Mouse (Mus musculus) stomach, embryonic 16.5 days (tissue): ENCODE results near the gene Slc25a39. TPM values are rescaled to one million over a fixed set of nuclear protein-coding genes. Genes with fewer than 3 reads are reported as not detected.
A peak's percentile ranks its signal among the peaks of the same experiment; 100 is the strongest.

Source experiments
- ATAC-seq: fragments of 200-750 bp; cut with Nextera tagmentation; 2 replicates; pipeline ENCODE4 v1.8.0; 2017; ENCODE audit warnings: moderate number of reproducible peaks, moderate TSS enrichment; ENCODE audit not compliant: insufficient read depth, low FRiP score
- H3K27ac ChIP-seq: fragments of 300-500 bp; sonication (generic); 2 replicates; pipeline ENCODE4 v1.5.1; 2014; ENCODE audit warnings: low read length
- H3K27me3 ChIP-seq: fragments of 300-500 bp; sonication (generic); 2 replicates; pipeline ENCODE4 v1.6.1; 2014; ENCODE audit warnings: low read length, control low read depth, mixed read lengths; ENCODE audit not compliant: control insufficient read depth, insufficient read depth
- H3K36me3 ChIP-seq: fragments of 300-500 bp; sonication (generic); 2 replicates; pipeline ENCODE4 v1.6.1; 2014; ENCODE audit warnings: low read length; ENCODE audit not compliant: control insufficient read depth, insufficient read depth
- H3K4me1 ChIP-seq: fragments of 300-500 bp; sonication (generic); 2 replicates; pipeline ENCODE4 v1.6.1; 2014; ENCODE audit warnings: low read length, control low read depth, mixed read lengths; ENCODE audit not compliant: control insufficient read depth, insufficient read depth
- H3K4me2 ChIP-seq: fragments of 300-500 bp; sonication (generic); 2 replicates; pipeline ENCODE4 v1.6.1; 2014; ENCODE audit warnings: low read depth, low read length, mixed read lengths
- H3K4me3 ChIP-seq: fragments of 300-500 bp; sonication (generic); replicated peaks from 2 replicates; pipeline ENCODE4 v1.5.1; 2014; ENCODE audit warnings: mild to moderate bottlenecking, low read length
- H3K9ac ChIP-seq: fragments of 300-500 bp; sonication (generic); 2 replicates; pipeline ENCODE4 v1.6.1; 2014; ENCODE audit warnings: low read length
- H3K9me3 ChIP-seq: fragments of 300-500 bp; sonication (generic); replicated peaks from 2 replicates; pipeline ENCODE4 v1.6.1; 2016; ENCODE audit warnings: low read length, control low read depth; ENCODE audit not compliant: control insufficient read depth
- WGBS: fragments of 180-500 bp; shearing (Covaris S2); extraction: QIAGEN DNeasy Blood & Tissue Kit; methylation state at CpG from one replicate; pipeline ENCODE4 v1.1.7; 2014; 5-methylcytosine and 5-hydroxymethylcytosine counted together
- polyA plus RNA-seq: library from polyadenylated mRNA; unstranded; fragments of >200 nt; fragmentation: Nextera tagmentation; extraction: Ambion mirVana; gene quantifications from 2 replicates; pipeline ENCODE4 v1.2.1, GENCODE M21; 2015

The Slc25a39 gene
- polyA plus RNA-seq, 1 experiment from 2014 or later: 239 TPM

DNA sequence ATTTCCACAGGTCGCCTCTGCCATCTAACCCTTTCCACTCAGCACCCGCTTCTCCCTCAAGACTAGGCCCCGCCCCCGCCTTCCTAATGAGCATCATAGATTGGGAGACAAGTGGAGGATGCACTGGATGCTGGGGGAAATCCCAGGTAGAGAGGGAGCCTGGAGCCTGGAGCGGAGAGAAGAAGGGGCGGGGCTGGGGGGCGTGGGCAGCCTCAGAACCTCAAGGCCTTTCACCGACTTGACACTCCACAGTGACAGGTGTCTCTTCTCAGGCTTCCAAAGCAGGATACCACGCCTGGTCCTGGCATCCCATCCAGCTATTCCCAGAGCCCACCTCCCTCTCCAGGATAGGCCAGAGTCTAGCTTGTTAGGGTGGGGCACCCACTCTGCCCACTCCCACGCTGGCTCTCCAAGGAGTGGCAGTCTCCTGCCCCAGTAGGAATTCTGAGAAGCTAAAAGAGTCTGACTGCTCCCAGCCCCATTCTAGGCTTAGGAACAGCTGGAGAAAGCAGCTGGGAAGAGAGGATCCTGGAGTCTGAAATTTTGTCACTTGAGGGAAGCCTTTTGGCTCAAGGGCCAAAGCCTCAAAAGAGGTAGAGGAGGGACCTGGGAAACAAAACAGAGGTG is 37.6 kb upstream of the Slc25a39 start:
- peak overlapping the region; percentile 87 for H3K4me3 ChIP-seq
- no peaks in the 10 kb centered on the region for H3K27me3 ChIP-seq
- H3K4me1 ChIP-seq: peaks cover 43% of the 10 kb centered on the region
- H3K4me2 ChIP-seq: peak overlapping the region; percentile 69
- 8% methylated on average over 10 of the region's 10 CpGs for WGBS
- H3K36me3 ChIP-seq: peaks cover 3% of the 10 kb centered on the region; the same call in 1 of the 2 replicates
- peak overlapping the region; percentile 96 for H3K9ac ChIP-seq
- peak; percentile 35 for ATAC-seq
- no peaks in the 10 kb centered on the region for H3K9me3 ChIP-seq
- peak overlapping the region; percentile 96 for H3K27ac ChIP-seq

DNA sequence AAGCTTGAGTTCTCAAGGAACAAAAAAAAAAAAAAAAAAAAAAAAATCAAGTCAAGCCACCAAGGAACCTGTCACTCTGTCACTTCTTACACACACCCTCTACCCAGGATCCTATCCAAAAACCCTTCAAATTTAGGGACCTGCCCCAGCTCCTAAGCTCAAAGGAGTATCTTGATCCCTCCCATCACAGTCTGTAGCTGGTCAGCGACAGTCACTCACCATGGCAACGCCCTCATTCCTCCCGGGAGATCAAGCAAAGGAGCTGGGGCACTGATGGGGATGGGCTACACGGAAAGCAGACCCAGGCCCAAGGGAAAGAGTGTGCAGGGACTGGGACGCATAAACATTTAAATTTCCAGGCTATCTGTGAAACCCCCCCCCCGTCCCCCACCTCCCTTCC is 37.0 kb upstream of the Slc25a39 start:
- H3K4me1 ChIP-seq: peaks cover 41% of the 10 kb centered on the region
- H3K9ac ChIP-seq: peak overlapping the region; percentile 33; the same call in 1 of the 2 replicates
- H3K27me3 ChIP-seq: no peaks in the 10 kb centered on the region
- peak overlapping the region; percentile 69; the same call in 1 of the 2 replicates for H3K4me2 ChIP-seq
- 15% methylated on average over 6 of the region's 6 CpGs for WGBS
- H3K9me3 ChIP-seq: no peaks in the 10 kb centered on the region
- ATAC-seq: no peak
- H3K4me3 ChIP-seq: no peak overlapping the region
- peak overlapping the region; percentile 96; the same call in 1 of the 2 replicates for H3K27ac ChIP-seq
- peaks cover 7% of the 10 kb centered on the region; the same call in 1 of the 2 replicates for H3K36me3 ChIP-seq

DNA sequence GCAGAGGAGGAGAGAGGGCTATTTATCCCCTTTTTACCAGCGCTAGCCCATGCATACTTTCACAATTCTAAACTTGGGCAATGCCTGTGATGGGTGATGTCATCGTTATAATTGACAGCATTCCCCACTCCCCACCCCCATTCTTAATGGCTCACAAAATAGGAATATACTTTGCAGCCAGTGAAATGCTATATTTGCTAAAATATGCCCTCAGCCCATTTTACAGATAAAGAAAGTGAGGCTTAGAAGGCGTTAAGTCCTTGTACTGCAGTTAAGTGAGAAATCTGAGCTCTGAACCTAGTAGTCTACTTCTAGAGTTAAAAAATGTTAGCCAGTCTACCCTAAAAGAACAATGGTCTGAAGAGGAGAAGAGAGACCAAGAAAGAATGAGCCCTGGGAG is 36.6 kb upstream of the Slc25a39 start:
- H3K4me1 ChIP-seq: peaks cover 41% of the 10 kb centered on the region

DNA sequence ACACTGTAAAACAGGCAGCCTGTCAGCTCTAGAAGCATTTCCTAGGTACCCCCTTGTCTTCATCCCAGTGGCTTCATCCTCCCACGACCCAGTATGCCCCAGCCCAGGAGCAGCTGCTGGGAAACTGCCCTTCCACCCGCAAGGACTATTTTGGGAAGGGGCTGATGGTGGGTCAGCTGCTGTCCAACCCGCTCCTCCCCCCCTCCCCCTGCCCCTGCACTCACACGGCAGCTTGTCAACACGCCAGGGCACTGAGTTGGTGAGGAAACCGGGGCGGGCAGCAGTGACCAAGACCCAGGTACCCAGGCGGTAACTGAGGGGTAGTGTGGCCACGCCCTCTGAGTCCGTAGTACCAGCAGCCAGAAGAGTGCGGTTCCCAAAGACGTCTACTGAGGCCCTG is 36.0 kb upstream of the Slc25a39 start:
- H3K9me3 ChIP-seq: no peaks in the 10 kb centered on the region
- H3K4me1 ChIP-seq: peaks cover 36% of the 10 kb centered on the region
- no peak overlapping the region for H3K9ac ChIP-seq

More for the DNA sequence above, 36.6 kb upstream of the Slc25a39 start:
- Histone ChIP-seq H3K9me3 (no peaks in the 10 kb centered on the region), H3K9ac (no peak overlapping the region), H3K36me3 (peaks cover 7% of the 10 kb centered on the region; the same call in 1 of the 2 replicates), H3K4me3 (no peak overlapping the region), H3K27me3 (no peaks in the 10 kb centered on the region), H3K4me2 (no peak overlapping the region), H3K27ac (no peak overlapping the region)
- WGBS: 77% methylated on average over 3 of the region's 3 CpGs
- ATAC-seq: no peak

DNA sequence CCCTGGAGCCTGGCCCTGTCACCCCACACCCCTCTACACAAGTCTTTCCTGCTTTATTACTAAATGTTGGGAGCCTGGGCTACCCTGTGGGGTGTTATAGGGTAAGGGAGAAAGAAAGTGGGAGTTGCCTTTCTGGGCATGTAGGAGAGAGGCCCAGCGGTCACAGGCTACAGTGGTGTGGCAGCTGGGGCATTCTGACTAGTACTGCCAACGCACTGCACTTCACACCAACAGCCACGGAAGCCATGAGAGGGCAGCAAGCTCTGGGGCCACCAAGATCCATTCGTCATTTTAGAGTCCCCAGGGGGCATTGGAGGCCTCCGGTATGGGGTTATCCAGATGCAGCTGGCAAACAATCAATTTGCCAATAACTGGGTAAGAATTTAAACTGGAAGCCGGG is 34.3 kb upstream of the Slc25a39 start:
- H3K9me3 ChIP-seq: no peaks in the 10 kb centered on the region
- peaks cover 41% of the 10 kb centered on the region for H3K4me1 ChIP-seq
- WGBS: 84% methylated on average over 6 of the region's 6 CpGs
- H3K36me3 ChIP-seq: peaks cover 7% of the 10 kb centered on the region; the same call in 1 of the 2 replicates
- H3K9ac ChIP-seq: no peak overlapping the region
- H3K4me3 ChIP-seq: no peak overlapping the region
- no peaks in the 10 kb centered on the region for H3K27me3 ChIP-seq
- no peak overlapping the region for H3K27ac ChIP-seq
- no peak for ATAC-seq
- H3K4me2 ChIP-seq: no peak overlapping the region

More for the DNA sequence above, 36.0 kb upstream of the Slc25a39 start:
- H3K4me3 ChIP-seq: no peak overlapping the region
- no peak overlapping the region for H3K27ac ChIP-seq
- H3K36me3 ChIP-seq: peaks cover 7% of the 10 kb centered on the region; the same call in 1 of the 2 replicates
- no peak for ATAC-seq
- 68% methylated on average over 12 of the region's 12 CpGs for WGBS
- H3K4me2 ChIP-seq: no peak overlapping the region
- no peaks in the 10 kb centered on the region for H3K27me3 ChIP-seq

DNA sequence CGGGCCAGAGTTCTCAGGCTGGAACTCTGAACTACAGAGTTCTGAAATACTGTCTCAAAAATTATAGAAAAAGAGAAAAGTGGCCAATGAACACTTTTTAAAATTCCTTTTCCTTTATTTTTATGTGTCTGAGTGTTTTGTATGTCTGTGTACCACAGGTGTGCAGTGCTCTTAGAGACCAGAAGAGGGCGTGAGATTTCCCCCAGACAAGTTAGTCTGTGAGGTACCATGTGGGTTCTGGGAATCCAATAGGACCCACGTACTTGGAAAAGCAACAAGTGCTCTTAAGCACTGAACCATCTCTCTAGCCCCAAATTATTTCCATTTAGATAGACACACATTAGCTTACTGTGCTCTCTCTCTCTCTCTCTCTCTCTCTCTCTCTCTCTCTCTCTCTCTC is 33.7 kb upstream of the Slc25a39 start:
- Histone ChIP-seq H3K9ac (no peak overlapping the region), H3K4me2 (no peak overlapping the region), H3K27me3 (no peaks in the 10 kb centered on the region), H3K27ac (no peak overlapping the region), H3K36me3 (peaks cover 7% of the 10 kb centered on the region; the same call in 1 of the 2 replicates), H3K4me1 (peaks cover 44% of the 10 kb centered on the region), H3K4me3 (no peak overlapping the region), H3K9me3 (no peaks in the 10 kb centered on the region)
- WGBS: 80% methylated on average over 3 of the region's 3 CpGs
- ATAC-seq: no peak

DNA sequence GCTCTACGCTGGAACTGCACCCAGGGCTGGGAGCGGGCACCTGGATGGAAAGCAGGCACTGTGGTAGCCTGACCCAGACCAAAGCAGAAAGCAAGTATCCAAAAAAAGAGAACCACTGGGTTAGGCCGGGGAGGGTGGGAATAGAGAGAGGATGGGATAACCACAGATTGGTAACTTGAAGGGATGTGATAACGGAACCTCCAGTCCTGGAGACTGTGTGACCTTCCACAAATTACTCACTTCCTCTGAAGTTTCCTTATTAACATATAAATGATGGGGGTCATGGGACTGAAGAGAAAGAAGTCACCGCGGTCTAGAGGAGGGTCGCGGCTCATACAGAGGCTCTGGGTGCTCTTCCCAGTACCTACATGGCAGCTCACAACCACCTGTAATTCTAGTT is 32.5 kb upstream of the Slc25a39 start:
- Histone ChIP-seq H3K9me3 (no peaks in the 10 kb centered on the region), H3K27me3 (no peaks in the 10 kb centered on the region), H3K36me3 (peaks cover 17% of the 10 kb centered on the region; the same call in 1 of the 2 replicates), H3K27ac (no peak overlapping the region), H3K4me1 (peaks cover 32% of the 10 kb centered on the region), H3K4me3 (no peak overlapping the region), H3K4me2 (no peak overlapping the region), H3K9ac (no peak overlapping the region)
- WGBS: 88% methylated on average over 8 of the region's 8 CpGs
- no peak for ATAC-seq

DNA sequence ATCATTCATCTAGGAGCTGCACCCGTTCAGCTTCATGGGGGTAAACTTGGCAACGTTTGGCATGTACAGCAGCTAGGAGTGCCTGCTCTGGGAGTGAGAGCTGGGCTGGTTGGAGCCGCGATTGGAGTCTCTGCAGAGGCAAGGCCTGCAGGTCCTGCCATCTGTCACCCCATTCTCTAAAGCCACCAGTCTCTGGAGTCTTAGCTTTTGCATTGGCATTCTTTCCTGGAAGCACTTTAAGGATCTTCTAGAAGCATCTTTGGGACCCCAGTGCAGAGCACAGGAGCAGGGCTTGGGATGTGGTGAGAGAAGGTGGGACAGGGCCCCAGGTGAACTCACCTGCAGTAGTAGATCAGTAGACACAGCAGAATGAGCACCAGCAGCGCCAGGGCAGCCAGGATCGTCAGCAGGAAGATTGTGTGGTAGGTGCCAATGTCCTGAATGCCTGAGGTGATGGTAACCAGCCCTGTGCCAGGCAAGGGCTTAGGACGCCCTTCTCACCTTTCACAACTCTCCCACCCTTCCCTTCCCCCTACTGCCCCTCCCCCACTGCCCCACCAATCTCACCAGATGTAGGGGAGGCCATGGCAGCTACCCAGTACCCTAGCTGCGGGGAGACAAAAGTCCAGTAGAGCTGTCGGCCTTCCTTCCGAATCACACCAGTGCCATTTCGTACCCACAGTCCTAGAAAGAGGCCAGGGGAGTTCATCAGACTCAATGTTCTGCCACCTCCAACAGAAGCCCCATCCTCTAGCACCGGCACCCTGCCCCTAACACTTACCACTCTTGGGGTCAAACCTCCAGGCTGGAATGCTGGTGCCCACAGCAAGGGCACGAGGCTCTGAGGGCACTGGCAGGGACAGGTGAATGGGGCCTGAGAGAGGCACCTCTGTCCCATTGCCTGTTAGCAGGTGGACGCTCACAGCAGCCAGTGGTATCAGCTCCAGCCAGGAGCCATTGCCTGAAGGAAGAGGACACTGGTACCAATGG is 31.6 kb upstream of the Slc25a39 start:
- H3K36me3 ChIP-seq: peaks cover 22% of the 10 kb centered on the region; the same call in 1 of the 2 replicates
- no peak overlapping the region for H3K4me3 ChIP-seq
- ATAC-seq: no peak
- no peaks in the 10 kb centered on the region for H3K9me3 ChIP-seq
- WGBS: 80% methylated on average over 14 of the region's 14 CpGs
- H3K4me2 ChIP-seq: no peak overlapping the region
- H3K9ac ChIP-seq: no peak overlapping the region
- peaks cover 23% of the 10 kb centered on the region for H3K4me1 ChIP-seq
- H3K27ac ChIP-seq: no peak overlapping the region
- H3K27me3 ChIP-seq: no peaks in the 10 kb centered on the region
